Mouse (Mus musculus) heart, embryonic 10.5 days (tissue): ENCODE measurements around the gene Olfr694. TPM values are rescaled to one million over a fixed set of nuclear protein-coding genes. Genes with fewer than 3 reads are reported as not detected.
"Not testable (repeated sequence)": the region's sequence is repeated elsewhere in the genome, so short reads cannot be mapped to it uniquely, and the experiment has no call there.

ENCODE experiments used
- DNase-seq: peaks from one replicate; pipeline ENCODE4 v3.0.0-alpha.2; 2017; ENCODE audit warnings: low spot score
- H3K27ac ChIP-seq: fragments of 300-500 bp; sonication (generic); 2 replicates; pipeline ENCODE4 v1.5.1; 2016; ENCODE audit warnings: mild to moderate bottlenecking
- H3K27me3 ChIP-seq: fragments of 300-500 bp; sonication (generic); 2 replicates; pipeline ENCODE4 v1.6.1; 2016; ENCODE audit warnings: mild to moderate bottlenecking; ENCODE audit not compliant: poor library complexity, insufficient read depth, severe bottlenecking
- H3K36me3 ChIP-seq: fragments of 300-500 bp; sonication (generic); 2 replicates; pipeline ENCODE4 v1.6.1; 2016; ENCODE audit warnings: mild to moderate bottlenecking, moderate library complexity
- H3K4me1 ChIP-seq: fragments of 300-500 bp; sonication (generic); 2 replicates; pipeline ENCODE4 v1.6.1; 2016; ENCODE audit warnings: mild to moderate bottlenecking
- H3K4me3 ChIP-seq: fragments of 300-500 bp; sonication (generic); 2 replicates; pipeline ENCODE4 v1.5.1; 2016; ENCODE audit warnings: mild to moderate bottlenecking, moderate library complexity
- H3K9me3 ChIP-seq: fragments of 300-500 bp; sonication (generic); 2 replicates; pipeline ENCODE4 v1.6.1; 2016; ENCODE audit warnings: mild to moderate bottlenecking, moderate library complexity
- WGBS: fragments of 180-500 bp; shearing (Covaris S2); methylation state at CpG from one replicate; pipeline ENCODE4 v1.1.7; 2016; 5-methylcytosine and 5-hydroxymethylcytosine counted together
- polyA plus RNA-seq: library from polyadenylated mRNA; unstranded; fragments of >200 nt; fragmentation: Nextera tagmentation; extraction: Ambion mirVana; gene quantifications from 2 replicates; pipeline ENCODE4 v1.2.1, GENCODE M21; 2016

Olfr694 gene
- polyA plus RNA-seq: not detected in 2 replicates

- no peaks in the 10 kb centered on the region for H3K4me1 ChIP-seq
- no peak within 1 kb of the TSS for H3K4me3 ChIP-seq
- 95% methylated on average over 1 of the region's 1 CpGs for WGBS
- no peak for DNase-seq
- no peaks in the 10 kb centered on the region for H3K27me3 ChIP-seq
- H3K27ac ChIP-seq: no peak within 1 kb of the TSS
- no peaks in the 10 kb centered on the region for H3K36me3 ChIP-seq
- H3K9me3 ChIP-seq: no peaks in the 10 kb centered on the region
Measured at GRCm38 (mm10) chr7:106691714-106692113, at the start of gene Olfr694. Gene Olfr694 (minus strand): TSS chr7:106691814.

GRCm38 (mm10) chr7:106737028-106737427 is 45.4 kb upstream of the Olfr694 start:
- DNase-seq: no peak
- H3K4me1 ChIP-seq: no peaks in the 10 kb centered on the region
- no peak overlapping the region for H3K4me3 ChIP-seq
- H3K27me3 ChIP-seq: no peaks in the 10 kb centered on the region
- H3K36me3 ChIP-seq: no peaks in the 10 kb centered on the region
- no peaks in the 10 kb centered on the region for H3K9me3 ChIP-seq
- no peak overlapping the region for H3K27ac ChIP-seq

GRCm38 (mm10) chr7:106733717-106734116 is 42.1 kb upstream of the Olfr694 start:
- Histone ChIP-seq H3K27me3 (no peaks in the 10 kb centered on the region), H3K36me3 (no peaks in the 10 kb centered on the region), H3K4me1 (no peaks in the 10 kb centered on the region), H3K4me3 (no peak overlapping the region), H3K27ac (no peak overlapping the region), H3K9me3 (no peaks in the 10 kb centered on the region)
- WGBS: 69% methylated on average over 2 of the region's 2 CpGs
- no peak for DNase-seq

GRCm38 (mm10) chr7:106725654-106726053 is 34.0 kb upstream of the Olfr694 start:
- H3K36me3 ChIP-seq, H3K4me3 ChIP-seq, H3K27ac ChIP-seq, H3K9me3 ChIP-seq, DNase-seq, H3K27me3 ChIP-seq, H3K4me1 ChIP-seq: not testable (repeated sequence)
- WGBS: 79% methylated on average over 2 of the region's 2 CpGs

- H3K4me3 ChIP-seq: no peak within 1 kb of the TSS
Measured at GRCm38 (mm10) chr7:106716296-106716695, 24.7 kb upstream of the Olfr694 start, which contains the start of gene Olfr695. Gene Olfr695 (minus strand): TSS chr7:106716396.

GRCm38 (mm10) chr7:106711463-106711862 is 19.8 kb upstream of the Olfr694 start:
- 79% methylated on average over 6 of the region's 6 CpGs for WGBS
- Histone ChIP-seq H3K27ac (no peak overlapping the region), H3K36me3 (no peaks in the 10 kb centered on the region), H3K4me1 (no peaks in the 10 kb centered on the region), H3K27me3 (no peaks in the 10 kb centered on the region), H3K4me3 (no peak overlapping the region), H3K9me3 (no peaks in the 10 kb centered on the region)
- DNase-seq: no peak

More at GRCm38 (mm10) chr7:106716296-106716695, 24.7 kb upstream of the Olfr694 start, which contains the start of gene Olfr695:
- DNase-seq: no peak
- Histone ChIP-seq H3K27me3 (no peaks in the 10 kb centered on the region), H3K4me1 (no peaks in the 10 kb centered on the region), H3K36me3 (no peaks in the 10 kb centered on the region), H3K27ac (no peak within 1 kb of the TSS), H3K9me3 (no peaks in the 10 kb centered on the region)

- H3K4me1 ChIP-seq, H3K27me3 ChIP-seq, H3K9me3 ChIP-seq, H3K36me3 ChIP-seq, H3K4me3 ChIP-seq, DNase-seq, H3K27ac ChIP-seq: not testable (repeated sequence)
- 89% methylated on average over 10 of the region's 10 CpGs for WGBS
Measured at GRCm38 (mm10) chr7:106707705-106708104, 16.1 kb upstream of the Olfr694 start.

GRCm38 (mm10) chr7:106696891-106697290 is 5.3 kb upstream of the Olfr694 start:
- WGBS: 68% methylated on average over 1 of the region's 1 CpGs
- no peak for DNase-seq
- Histone ChIP-seq H3K9me3 (no peaks in the 10 kb centered on the region), H3K36me3 (no peaks in the 10 kb centered on the region), H3K27me3 (no peaks in the 10 kb centered on the region), H3K4me1 (no peaks in the 10 kb centered on the region), H3K27ac (no peak overlapping the region), H3K4me3 (no peak overlapping the region)

- Histone ChIP-seq H3K27ac (no peak overlapping the region), H3K36me3 (no peaks in the 10 kb centered on the region), H3K9me3 (no peaks in the 10 kb centered on the region), H3K27me3 (no peaks in the 10 kb centered on the region), H3K4me1 (no peaks in the 10 kb centered on the region), H3K4me3 (no peak overlapping the region)
- no peak for DNase-seq
- 61% methylated on average over 3 of the region's 3 CpGs for WGBS
Measured at GRCm38 (mm10) chr7:106692976-106693375, 1.4 kb upstream of the Olfr694 start.

GRCm38 (mm10) chr7:106685382-106685781 is 6.2 kb downstream of the Olfr694 start:
- Histone ChIP-seq H3K9me3 (no peaks in the 10 kb centered on the region), H3K4me3 (no peak overlapping the region), H3K27ac (no peak overlapping the region), H3K4me1 (no peaks in the 10 kb centered on the region), H3K36me3 (no peaks in the 10 kb centered on the region), H3K27me3 (no peaks in the 10 kb centered on the region)
- DNase-seq: no peak
- WGBS: 83% methylated on average over 2 of the region's 2 CpGs

- Histone ChIP-seq H3K27me3 (no peaks in the 10 kb centered on the region), H3K27ac (no peak within 1 kb of the TSS), H3K4me1 (no peaks in the 10 kb centered on the region), H3K4me3 (no peak within 1 kb of the TSS), H3K9me3 (no peaks in the 10 kb centered on the region), H3K36me3 (no peaks in the 10 kb centered on the region)
- DNase-seq: no peak
Measured at GRCm38 (mm10) chr7:106680484-106680883, 11.1 kb downstream of the Olfr694 start, which contains the start of gene Olfr693. Gene Olfr693 (minus strand): TSS chr7:106680584.

GRCm38 (mm10) chr7:106652344-106652652 is 39.3 kb downstream of the Olfr694 start:
- H3K27ac ChIP-seq: no peak overlapping the region
- no peaks in the 10 kb centered on the region for H3K27me3 ChIP-seq
- no peaks in the 10 kb centered on the region for H3K36me3 ChIP-seq
- no peaks in the 10 kb centered on the region for H3K4me1 ChIP-seq
- H3K4me3 ChIP-seq: no peak overlapping the region
- no peak for DNase-seq
- no peaks in the 10 kb centered on the region for H3K9me3 ChIP-seq

- DNase-seq: no peak
Measured at GRCm38 (mm10) chr7:106651555-106652343, 39.9 kb downstream of the Olfr694 start.

GRCm38 (mm10) chr7:106649774-106650173 is 41.8 kb downstream of the Olfr694 start:
- no peaks in the 10 kb centered on the region for H3K9me3 ChIP-seq
- WGBS: 73% methylated on average over 1 of the region's 1 CpGs

More at GRCm38 (mm10) chr7:106651555-106652343, 39.9 kb downstream of the Olfr694 start:
- Histone ChIP-seq H3K9me3 (no peaks in the 10 kb centered on the region), H3K36me3 (no peaks in the 10 kb centered on the region), H3K4me1 (no peaks in the 10 kb centered on the region), H3K4me3 (no peak overlapping the region), H3K27ac (no peak overlapping the region), H3K27me3 (no peaks in the 10 kb centered on the region)

More at GRCm38 (mm10) chr7:106649774-106650173, 41.8 kb downstream of the Olfr694 start:
- H3K4me3 ChIP-seq: no peak overlapping the region
- H3K27me3 ChIP-seq: no peaks in the 10 kb centered on the region
- H3K4me1 ChIP-seq: no peaks in the 10 kb centered on the region
- no peak for DNase-seq
- no peak overlapping the region for H3K27ac ChIP-seq
- no peaks in the 10 kb centered on the region for H3K36me3 ChIP-seq
